Mouse (Mus musculus): Measurements from ENCODE around the gene Focad. TPM values are rescaled to one million over a fixed set of nuclear protein-coding genes. Genes with fewer than 3 reads are reported as not detected.

Focad gene
- polyA plus RNA-seq, 1 experiment from 2014 or later: 14.8 TPM

DNA sequence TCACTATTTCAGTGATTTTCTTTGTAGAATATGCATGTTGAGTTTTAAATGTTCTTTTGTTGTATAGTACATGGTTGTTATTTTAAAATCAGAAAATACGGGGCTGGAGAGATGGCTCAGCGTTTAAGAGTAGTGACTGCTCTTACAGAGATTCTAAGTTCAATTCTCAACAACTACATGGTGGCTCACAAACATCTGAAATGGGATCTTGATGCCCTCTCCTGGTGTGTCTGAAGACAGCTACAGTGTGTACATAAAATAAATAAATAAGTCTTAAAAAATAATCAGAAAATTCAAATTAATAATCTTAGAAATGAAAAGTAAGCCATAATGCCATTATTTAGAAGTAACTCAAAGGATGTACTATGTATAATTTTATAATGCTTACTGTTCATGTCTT lies 149.4 kb downstream of the Focad start:
- no peak overlapping the region for H3K27ac ChIP-seq
- no peak overlapping the region for H3K4me3 ChIP-seq
- DNase-seq (ENCODE audit: low spot score): no peak
- WGBS: 90% methylated on average over 2 of the region's 2 CpGs
- H3K27me3 ChIP-seq (ENCODE audit: insufficient read depth, poor library complexity, severe bottlenecking): no peaks in the 10 kb centered on the region
- no peaks in the 10 kb centered on the region for H3K4me1 ChIP-seq
- no peaks in the 10 kb centered on the region for H3K9me3 ChIP-seq
- no peaks in the 10 kb centered on the region for H3K36me3 ChIP-seq

DNA sequence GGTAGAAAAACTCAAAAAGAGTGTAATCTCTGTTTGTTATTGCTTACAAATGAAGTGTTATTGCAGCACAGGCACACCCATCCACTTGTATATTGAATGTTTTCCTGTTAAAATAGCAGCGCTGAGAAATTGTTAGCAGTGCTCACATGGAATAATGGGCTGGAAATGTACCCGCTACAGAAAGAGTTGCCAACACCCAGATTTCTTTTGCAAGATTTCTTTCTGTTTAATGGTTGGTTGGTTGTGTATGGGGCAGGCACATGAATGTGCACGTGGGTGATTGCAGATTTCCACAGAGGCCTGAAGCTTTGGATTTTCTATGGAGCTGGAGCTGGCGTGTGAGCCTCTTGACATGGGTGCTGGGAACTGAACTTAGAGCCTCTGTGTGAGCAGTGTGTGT lies 151.1 kb downstream of the Focad start:
- H3K4me1 ChIP-seq: no peaks in the 10 kb centered on the region
- WGBS: 84% methylated on average over 4 of the region's 4 CpGs
- no peak overlapping the region for H3K27ac ChIP-seq
- H3K4me3 ChIP-seq: no peak overlapping the region
- H3K36me3 ChIP-seq: no peaks in the 10 kb centered on the region
- no peak for DNase-seq (ENCODE audit: low spot score)
- no peaks in the 10 kb centered on the region for H3K27me3 ChIP-seq (ENCODE audit: insufficient read depth, poor library complexity, severe bottlenecking)
- H3K9me3 ChIP-seq: no peaks in the 10 kb centered on the region

DNA sequence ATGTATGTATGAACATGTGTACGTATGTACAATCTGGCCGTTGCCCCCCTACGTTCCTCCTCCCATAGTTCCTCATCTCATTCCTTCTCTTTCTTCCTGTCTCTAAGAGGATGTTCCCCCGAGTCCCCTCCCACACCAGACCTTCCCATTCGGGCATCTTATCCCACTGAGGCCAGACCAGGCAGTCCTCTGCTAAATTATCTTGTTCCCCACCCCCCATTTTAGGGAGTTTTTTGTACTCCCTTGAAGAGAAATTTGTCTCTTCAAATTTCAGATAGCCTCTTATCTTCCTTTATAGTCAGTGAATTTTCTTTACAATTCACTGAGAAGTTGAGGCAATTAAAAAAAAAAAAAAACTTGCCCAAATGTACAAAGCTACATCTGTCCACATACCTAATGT lies 166.9 kb downstream of the Focad start:
- Histone ChIP-seq H3K27ac (no peak overlapping the region), H3K4me3 (no peak overlapping the region), H3K4me1 (no peaks in the 10 kb centered on the region), H3K9me3 (no peaks in the 10 kb centered on the region), H3K36me3 (no peaks in the 10 kb centered on the region), H3K27me3 (ENCODE audit: insufficient read depth, poor library complexity, severe bottlenecking) (no peaks in the 10 kb centered on the region)
- 85% methylated on average over 5 of the region's 5 CpGs for WGBS
- DNase-seq (ENCODE audit: low spot score): no peak

DNA sequence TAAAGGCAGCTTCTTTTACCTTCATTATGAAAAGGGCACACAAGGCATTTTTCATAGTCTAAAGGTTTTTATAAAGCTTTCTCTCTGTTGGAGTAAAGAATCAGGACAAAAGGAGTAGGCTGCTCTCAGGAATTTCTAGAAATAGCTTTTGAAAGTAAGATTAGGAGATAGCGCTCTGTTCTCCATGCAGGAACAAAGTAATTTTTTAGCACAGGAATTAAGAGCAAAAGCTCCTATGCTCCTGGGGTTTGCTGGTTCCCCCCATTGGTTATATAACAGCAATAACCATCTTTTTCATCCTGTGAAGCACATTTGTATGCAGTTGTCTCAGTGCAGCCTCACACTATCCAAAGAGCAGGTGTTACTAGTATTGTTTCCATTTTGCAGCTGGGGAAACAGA lies 170.1 kb downstream of the Focad start:
- no peak overlapping the region for H3K27ac ChIP-seq
- WGBS: 88% methylated on average over 1 of the region's 1 CpGs

DNA sequence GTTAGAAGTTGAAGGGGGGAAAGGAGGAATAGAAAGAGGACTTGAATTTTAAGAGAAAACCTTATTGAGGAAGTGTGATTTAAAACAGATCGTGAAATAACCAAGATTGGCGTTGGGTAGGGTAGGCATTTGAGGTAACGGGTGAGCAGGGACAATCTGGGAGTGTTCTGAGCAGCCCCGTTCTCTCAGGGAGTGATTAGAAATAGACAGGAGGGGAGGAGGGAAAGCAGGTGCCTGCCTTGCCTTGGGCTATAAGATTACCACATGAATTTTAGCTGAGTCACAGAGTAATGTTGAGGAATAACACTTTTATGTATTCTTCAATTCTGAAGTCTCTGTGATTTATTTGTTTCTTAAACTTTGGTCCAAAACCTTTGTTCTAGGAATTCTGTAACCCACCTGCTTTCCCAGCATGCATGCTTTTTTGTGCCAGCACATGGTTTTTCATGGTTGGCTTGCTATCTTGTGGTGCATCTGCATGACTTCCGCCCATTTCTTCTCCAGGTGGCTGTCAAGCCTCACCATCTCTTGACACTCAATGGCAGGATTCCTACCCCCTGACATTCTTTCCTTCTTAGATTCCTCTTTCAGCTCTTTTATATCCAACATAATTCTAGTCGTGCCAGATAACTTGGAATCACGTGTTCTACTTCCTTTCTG lies 176.1 kb downstream of the Focad start:
- Histone ChIP-seq H3K9me3 (no peaks in the 10 kb centered on the region), H3K4me1 (peaks cover 14% of the 10 kb centered on the region), H3K27me3 (ENCODE audit: insufficient read depth, poor library complexity, severe bottlenecking) (no peaks in the 10 kb centered on the region), H3K36me3 (no peaks in the 10 kb centered on the region), H3K27ac (no peak overlapping the region), H3K4me3 (no peak overlapping the region)
- no peak for DNase-seq (ENCODE audit: low spot score)
- WGBS: 59% methylated on average over 7 of the region's 7 CpGs

More for the DNA sequence above, 170.1 kb downstream of the Focad start:
- H3K4me3 ChIP-seq: no peak overlapping the region
- H3K4me1 ChIP-seq: no peaks in the 10 kb centered on the region
- no peaks in the 10 kb centered on the region for H3K9me3 ChIP-seq
- no peaks in the 10 kb centered on the region for H3K27me3 ChIP-seq (ENCODE audit: insufficient read depth, poor library complexity, severe bottlenecking)
- no peak for DNase-seq (ENCODE audit: low spot score)
- no peaks in the 10 kb centered on the region for H3K36me3 ChIP-seq

DNA sequence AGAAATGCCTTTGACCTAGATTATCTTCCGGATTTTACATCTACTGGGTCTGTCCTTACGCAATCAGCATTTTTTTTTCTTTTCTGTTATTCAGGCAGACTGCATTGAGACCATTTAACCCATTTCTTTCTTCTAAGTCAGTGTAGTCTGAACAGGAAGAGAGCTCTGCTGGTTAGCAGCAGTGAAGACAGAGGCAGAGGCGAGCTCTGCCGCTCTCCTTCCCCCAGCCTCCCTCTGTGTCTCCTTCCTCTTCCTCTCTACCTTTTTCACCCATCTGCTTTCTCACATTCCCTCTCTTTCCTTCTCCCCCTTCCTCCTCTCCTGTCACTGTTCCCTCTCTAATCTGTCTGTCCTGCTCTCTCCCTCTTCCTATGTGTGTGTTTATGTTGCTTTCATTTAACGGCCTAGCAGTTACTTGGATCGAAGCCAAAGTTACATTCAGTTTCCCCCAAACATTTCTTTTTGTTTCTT lies 181.2 kb downstream of the Focad start:
- Histone ChIP-seq H3K4me3 (no peak overlapping the region), H3K36me3 (0 out of 2 replicates have a peak, but pooled peaks cover 4% of the 10 kb centered on the region), H3K27me3 (ENCODE audit: insufficient read depth, poor library complexity, severe bottlenecking) (no peaks in the 10 kb centered on the region), H3K4me1 (peaks cover 6% of the 10 kb centered on the region), H3K27ac (0 out of 2 replicates have a peak overlapping the region, but pooled peaks have one; percentile 6), H3K9me3 (no peaks in the 10 kb centered on the region)
- DNase-seq (ENCODE audit: low spot score): no peak
- WGBS: 59% methylated on average over 6 of the region's 6 CpGs

DNA sequence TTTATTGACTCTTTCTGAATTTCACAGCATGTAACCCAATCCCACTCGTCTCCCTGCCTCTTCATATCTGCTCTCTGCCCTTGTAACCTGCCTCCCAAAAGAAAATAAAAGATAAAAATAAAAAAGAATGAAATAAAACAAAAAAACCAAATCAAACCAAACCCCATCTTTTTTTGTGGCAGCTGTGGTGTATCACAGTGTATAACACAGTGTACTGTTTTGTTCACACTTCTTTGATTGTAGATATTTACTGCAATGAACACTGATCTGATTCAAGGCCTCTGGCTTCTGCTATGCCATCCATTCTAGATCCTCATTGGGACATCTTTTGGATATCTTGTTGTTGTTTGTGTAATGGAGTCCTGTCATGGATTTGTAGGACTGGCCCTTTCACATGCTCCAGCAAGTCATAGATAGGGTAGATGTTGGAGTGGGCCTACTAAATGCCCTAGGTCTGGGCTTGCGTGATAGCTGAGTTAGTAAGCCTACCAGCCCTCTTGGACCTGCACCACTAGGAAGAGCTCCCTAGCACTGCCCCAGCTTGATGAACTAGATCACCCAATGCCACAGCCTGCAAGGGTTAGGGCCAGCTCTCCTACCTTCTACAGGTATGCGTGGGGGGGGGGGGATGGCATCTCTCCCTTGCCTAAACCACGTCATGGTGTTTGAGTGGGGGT lies 181.8 kb downstream of the Focad start:
- Histone ChIP-seq H3K27ac (0 out of 2 replicates have a peak overlapping the region, but pooled peaks have one; percentile 6), H3K9me3 (no peaks in the 10 kb centered on the region), H3K27me3 (ENCODE audit: insufficient read depth, poor library complexity, severe bottlenecking) (no peaks in the 10 kb centered on the region), H3K4me1 (peaks cover 6% of the 10 kb centered on the region), H3K4me3 (no peak overlapping the region), H3K36me3 (0 out of 2 replicates have a peak, but pooled peaks cover 4% of the 10 kb centered on the region)
- DNase-seq (ENCODE audit: low spot score): no peak
- 81% methylated on average over 4 of the region's 4 CpGs for WGBS

DNA sequence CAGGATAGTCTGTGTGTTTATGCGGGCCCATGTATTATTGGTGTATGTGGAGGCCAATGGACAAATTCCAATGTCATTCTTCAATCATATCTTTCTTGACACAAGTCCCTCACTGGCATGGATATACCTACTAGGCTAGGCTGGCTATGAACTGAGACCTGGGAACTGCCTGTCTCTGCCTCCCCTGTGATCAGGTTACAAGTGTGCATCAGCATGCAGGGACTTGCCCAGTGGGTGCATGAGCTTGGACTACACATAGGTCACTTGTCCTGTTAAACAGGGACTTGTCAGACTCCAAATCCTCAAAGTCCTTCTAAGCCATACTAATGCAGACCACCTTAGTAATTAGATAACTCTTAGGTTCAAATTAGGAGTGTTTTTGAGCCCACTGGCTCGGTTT lies 184.1 kb downstream of the Focad start:
- Histone ChIP-seq H3K27me3 (ENCODE audit: insufficient read depth, poor library complexity, severe bottlenecking) (no peaks in the 10 kb centered on the region), H3K4me1 (peaks cover under 1% of the 10 kb centered on the region; the same call in 1 of the 2 replicates), H3K4me3 (no peak overlapping the region), H3K27ac (no peak overlapping the region), H3K9me3 (no peaks in the 10 kb centered on the region), H3K36me3 (0 out of 2 replicates have a peak, but pooled peaks cover 4% of the 10 kb centered on the region)
- 92% methylated on average over 2 of the region's 2 CpGs for WGBS
- DNase-seq (ENCODE audit: low spot score): no peak

DNA sequence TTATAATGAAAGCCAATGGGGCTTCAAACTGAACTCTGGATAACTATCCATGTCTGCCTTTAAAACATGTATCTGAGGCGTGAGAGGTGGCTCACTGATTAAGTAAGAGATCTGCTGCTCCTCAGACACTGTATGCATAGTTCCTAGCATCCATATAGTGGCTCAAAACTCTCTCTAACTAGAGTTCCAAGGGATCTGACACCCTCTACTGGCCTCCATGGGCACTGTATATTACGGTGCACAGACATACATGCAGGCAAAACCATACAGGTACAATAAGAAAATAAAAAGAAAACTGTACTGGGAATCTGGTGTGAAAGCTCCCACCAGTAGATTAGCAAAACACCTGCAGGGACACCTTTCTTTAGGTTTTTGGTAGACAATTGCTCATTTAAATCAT lies 186.1 kb downstream of the Focad start:
- WGBS: 93% methylated on average over 2 of the region's 2 CpGs
- no peak for DNase-seq (ENCODE audit: low spot score)
- Histone ChIP-seq H3K4me1 (no peaks in the 10 kb centered on the region), H3K27me3 (ENCODE audit: insufficient read depth, poor library complexity, severe bottlenecking) (no peaks in the 10 kb centered on the region), H3K27ac (no peak overlapping the region), H3K36me3 (0 out of 2 replicates have a peak, but pooled peaks cover 4% of the 10 kb centered on the region), H3K4me3 (no peak overlapping the region), H3K9me3 (no peaks in the 10 kb centered on the region)

DNA sequence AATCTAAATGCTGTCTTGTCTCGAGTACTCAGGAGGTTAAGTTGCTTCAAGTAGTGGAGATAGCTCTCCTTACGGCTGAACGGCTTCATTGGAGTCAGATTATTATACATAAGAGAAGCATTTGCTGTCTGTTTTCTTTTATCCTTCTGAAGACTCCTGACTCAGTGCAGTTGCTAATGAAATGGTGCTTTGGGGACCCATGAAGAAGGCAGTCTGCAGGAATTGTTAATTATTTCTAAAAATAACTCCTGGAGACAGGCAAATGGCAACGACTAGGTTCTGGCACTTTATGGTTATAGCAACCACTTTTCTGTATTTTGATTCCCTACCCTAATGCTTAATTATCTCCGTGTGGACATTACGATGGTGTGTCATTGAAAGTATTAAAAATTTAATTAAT lies 201.1 kb downstream of the Focad start:
- Histone ChIP-seq H3K4me1 (no peaks in the 10 kb centered on the region), H3K27me3 (ENCODE audit: insufficient read depth, poor library complexity, severe bottlenecking) (no peaks in the 10 kb centered on the region), H3K4me3 (no peak overlapping the region), H3K27ac (no peak overlapping the region), H3K9me3 (no peaks in the 10 kb centered on the region), H3K36me3 (no peaks in the 10 kb centered on the region)
- WGBS: 56% methylated on average over 6 of the region's 6 CpGs
- DNase-seq (ENCODE audit: low spot score): no peak

DNA sequence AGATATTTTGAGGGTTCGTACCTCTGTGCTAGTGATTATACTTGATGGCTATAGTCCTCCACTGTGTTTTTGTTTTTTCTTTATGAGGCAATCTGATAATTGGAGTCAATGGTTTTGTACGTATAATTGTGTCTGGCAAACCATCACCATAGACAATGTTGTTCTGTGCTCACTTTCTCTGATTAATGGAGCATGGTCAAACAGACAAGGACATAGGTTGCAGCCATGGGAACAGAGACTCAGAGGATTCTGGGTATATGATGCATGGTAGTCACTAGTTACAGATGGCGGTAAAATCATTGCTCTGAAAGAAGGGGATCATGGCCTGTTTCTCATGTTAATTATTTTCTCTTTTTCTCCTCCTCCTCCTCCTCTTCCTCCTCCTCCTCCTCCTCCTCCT lies 205.1 kb downstream of the Focad start:
- no peaks in the 10 kb centered on the region for H3K4me1 ChIP-seq
- H3K27ac ChIP-seq: no peak overlapping the region
- H3K4me3 ChIP-seq: no peak overlapping the region
- H3K27me3 ChIP-seq (ENCODE audit: insufficient read depth, poor library complexity, severe bottlenecking): no peaks in the 10 kb centered on the region
- DNase-seq (ENCODE audit: low spot score): no peak
- no peaks in the 10 kb centered on the region for H3K36me3 ChIP-seq
- 82% methylated on average over 3 of the region's 3 CpGs for WGBS
- no peaks in the 10 kb centered on the region for H3K9me3 ChIP-seq

DNA sequence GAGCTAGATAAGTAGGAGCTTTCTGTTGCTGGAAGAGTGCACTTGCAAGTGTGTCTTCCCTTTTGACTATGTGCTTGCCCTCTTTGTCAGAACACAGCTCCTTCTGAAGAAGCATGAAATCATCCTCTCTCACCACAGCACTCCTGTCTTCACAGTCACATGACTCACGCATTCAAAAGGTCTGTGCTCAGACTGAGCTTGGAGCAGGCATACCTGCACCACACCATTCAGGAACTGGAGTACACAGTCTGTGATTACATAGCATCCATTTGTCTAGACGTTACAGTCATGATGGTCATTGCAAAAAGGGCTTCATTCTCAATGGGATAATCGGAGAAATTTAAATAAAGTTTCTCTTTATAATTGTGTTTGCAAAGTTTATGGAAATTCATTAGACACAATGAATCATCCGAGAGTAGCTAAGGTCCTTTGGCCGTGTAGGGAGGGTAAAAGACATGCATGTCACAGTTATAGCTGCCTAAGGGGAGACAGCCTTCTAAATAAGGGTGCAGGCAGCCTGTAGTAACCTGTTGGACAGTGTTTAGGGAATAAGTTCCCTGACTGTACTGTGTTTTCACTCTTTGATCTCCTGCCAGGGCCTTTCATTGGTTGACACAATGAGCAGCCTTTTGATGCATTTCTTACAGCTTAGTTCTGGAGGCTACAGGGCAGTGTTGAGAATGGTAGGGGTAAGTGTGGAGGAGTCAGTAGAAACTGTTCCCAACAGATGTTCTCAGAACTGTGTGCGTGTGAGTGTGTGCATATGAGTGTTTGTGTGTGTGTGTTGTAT lies 206.6 kb downstream of the Focad start:
- Histone ChIP-seq H3K27me3 (ENCODE audit: insufficient read depth, poor library complexity, severe bottlenecking) (no peaks in the 10 kb centered on the region), H3K4me1 (no peaks in the 10 kb centered on the region), H3K36me3 (no peaks in the 10 kb centered on the region), H3K9me3 (no peaks in the 10 kb centered on the region), H3K4me3 (no peak overlapping the region), H3K27ac (no peak overlapping the region)
- 83% methylated on average over 6 of the region's 6 CpGs for WGBS
- DNase-seq (ENCODE audit: low spot score): no peak

DNA sequence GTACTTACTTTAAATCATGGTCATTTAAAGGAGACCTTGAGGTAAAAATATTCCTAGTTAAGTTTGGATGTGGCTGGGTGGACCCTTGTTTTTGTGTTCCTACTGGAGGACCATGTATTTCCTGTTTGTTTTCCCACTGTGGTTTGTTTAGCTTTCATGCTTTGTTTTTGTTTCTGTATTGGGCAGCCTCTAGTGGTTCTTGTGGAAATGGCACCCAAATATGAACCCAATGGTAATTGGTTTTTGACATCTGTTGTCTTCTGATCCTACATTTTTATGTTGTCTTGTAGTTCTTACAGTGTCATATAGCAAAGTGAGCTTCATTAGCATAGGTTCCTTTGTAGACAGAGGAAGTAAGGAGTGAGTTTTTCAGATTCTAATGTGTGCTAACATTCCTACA lies 207.9 kb downstream of the Focad start:
- Histone ChIP-seq H3K27ac (no peak overlapping the region), H3K36me3 (no peaks in the 10 kb centered on the region), H3K9me3 (no peaks in the 10 kb centered on the region), H3K4me1 (no peaks in the 10 kb centered on the region; the same call in 1 of the 2 replicates), H3K4me3 (no peak overlapping the region), H3K27me3 (ENCODE audit: insufficient read depth, poor library complexity, severe bottlenecking) (no peaks in the 10 kb centered on the region)
- DNase-seq (ENCODE audit: low spot score): no peak
